Mouse (Mus musculus) G1E (cell line): ENCODE measurements around the gene Crybb3.

ENCODE experiments used
- CTCF ChIP-seq: IDR thresholded peaks from 2 replicates; pipeline ENCODE4 v1.5.1; 2012; ENCODE audit warnings: low read depth, low read length, inconsistent platforms, mixed read lengths
- TAL1 ChIP-seq: conservative IDR thresholded peaks from 2 replicates; pipeline ENCODE4 v1.6.1; 2012; ENCODE audit warnings: low read depth, low read length, inconsistent platforms, mixed read lengths

DNA sequence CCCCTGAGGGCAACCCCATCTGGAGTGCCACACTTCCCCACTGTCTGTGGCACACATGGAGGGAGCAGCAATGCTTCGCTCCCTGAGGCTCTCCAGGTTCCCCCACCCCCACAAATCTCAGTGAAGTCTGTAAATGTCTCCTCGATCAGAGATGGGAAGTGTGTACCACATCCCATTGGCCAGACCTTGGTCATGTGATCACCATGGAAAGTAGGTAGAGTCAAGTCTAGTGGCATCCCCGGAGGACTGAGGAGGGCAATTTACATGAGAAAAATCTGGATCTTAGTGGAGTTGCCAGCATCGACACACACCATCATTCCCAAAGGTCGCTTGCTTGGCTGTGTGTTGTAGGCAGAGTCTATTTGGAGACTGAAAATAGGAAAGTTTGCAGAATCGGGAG lies 42.8 kb downstream of the Crybb3 start:
- no peak for TF ChIP-seq CTCF
- no peak for TF ChIP-seq TAL1
